Mouse (Mus musculus) midbrain, embryonic 15.5 days (tissue): ENCODE data around the gene Rgmb. TPM values are rescaled to one million over a fixed set of nuclear protein-coding genes. Genes with fewer than 3 reads are reported as not detected.

ENCODE experiments used
- polyA plus RNA-seq: library from polyadenylated mRNA; unstranded; fragments of >200 nt; fragmentation: Nextera tagmentation; extraction: Ambion mirVana; gene quantifications from 2 replicates; pipeline ENCODE4 v1.2.1, GENCODE M21; 2015

Rgmb gene
- polyA plus RNA-seq, 1 experiment from 2014 or later, result 73.1 TPM

Other genes with a start within 250 kb of the Rgmb start
- 16.3 and 16.5 TPM in 2 replicates for gene Chd1, start 126.1 kb downstream of the Rgmb start, polyA plus RNA-seq